Mouse (Mus musculus) retina, adult 2 months (tissue): ENCODE data around the gene Pgs1.

ENCODE experiments used
- DNase-seq: peaks from one replicate; pipeline ENCODE4 v3.0.0-alpha.2; 2012; ENCODE audit warnings: low read depth, low spot score

Gene Pgs1

DNA sequence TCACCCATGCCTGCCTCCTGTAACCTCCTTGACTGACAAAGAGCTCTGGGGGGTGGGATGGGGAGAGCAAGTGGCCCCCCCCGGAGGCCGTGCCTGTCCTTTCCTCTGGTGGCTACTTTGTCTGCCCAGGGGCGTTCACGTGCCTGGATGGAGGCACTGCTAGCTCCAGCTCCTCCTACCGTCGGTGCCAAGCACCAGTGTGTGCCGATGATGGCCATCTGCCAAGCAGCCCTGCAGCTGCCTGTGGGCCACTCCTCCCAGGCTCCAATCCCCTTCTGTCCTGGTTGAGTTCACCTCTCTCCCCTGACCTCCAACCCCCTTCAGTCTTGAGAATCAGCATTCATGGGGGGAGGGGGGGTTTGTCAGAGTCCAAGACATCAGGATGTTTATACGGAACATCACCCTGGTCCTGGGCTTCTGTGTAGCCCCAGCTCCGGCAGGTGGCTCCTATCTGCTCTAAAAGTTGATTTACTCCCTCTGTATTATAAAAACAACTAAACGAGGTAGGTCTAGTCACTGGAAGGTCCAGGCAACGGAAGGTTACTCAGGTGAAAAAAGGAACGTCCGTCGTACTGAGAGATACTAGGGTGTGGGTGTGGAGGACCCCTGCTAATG is 57.3 kb downstream of the Pgs1 start:
- DNase-seq: no peak

DNA sequence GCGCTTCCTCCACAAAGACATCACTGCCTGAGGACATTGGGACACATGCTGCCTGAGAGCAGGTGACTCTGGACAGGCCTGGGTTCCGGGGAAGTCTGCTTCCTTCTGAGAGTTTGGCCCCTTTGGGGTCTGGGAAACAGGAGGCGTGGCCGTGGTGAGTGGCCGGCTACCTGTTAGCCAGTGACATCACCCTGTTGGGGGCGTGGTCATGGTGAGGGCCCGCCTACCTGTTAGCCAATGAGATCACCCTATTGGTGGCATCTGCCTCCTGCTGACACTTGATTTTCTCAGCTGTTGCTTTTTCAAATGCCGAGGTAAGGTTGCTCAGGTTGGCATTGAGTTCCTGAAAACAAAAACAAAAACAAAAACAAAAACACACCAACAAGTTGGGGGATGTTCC is 63.5 kb downstream of the Pgs1 start:
- no peak for DNase-seq

DNA sequence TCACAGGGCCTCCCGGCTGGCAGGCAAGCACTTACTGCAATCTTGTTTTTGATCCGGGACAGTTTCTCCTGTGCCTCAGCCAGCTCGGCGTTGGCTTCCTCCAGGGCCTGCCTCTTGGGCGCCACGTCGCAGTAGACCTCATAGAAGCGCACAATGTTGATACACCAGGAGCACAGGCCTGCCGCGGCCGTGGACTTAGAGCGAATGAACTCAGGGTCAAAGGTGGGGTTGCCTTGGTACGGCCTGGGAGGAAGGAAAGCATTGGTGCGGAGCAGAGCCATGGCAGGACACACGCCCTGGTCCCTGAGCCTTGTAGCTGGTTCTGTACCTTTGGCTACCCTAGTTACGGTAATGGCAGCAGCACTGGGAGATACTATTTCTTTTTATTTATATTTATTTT is 64.1 kb downstream of the Pgs1 start:
- no peak for DNase-seq

DNA sequence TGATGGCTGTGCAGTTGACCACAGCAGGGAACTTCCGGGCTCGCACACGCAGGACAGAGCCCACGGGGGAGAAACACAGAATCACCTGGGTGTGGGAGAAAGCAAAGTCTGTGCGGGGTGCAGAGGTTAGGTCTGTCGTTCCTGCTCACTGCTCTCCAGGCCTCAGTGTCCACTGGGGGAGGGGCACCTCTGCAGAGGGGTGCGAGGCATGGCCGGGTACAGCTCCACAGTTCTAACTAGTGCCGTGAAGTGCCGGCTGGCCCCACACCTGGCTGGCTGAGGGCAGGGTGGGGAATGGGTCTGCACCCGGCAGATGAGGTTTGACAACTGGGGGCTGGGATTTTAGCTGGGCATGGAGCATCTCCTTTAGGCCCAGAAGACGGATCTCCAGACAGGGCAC is 72.3 kb downstream of the Pgs1 start:
- no peak for DNase-seq

DNA sequence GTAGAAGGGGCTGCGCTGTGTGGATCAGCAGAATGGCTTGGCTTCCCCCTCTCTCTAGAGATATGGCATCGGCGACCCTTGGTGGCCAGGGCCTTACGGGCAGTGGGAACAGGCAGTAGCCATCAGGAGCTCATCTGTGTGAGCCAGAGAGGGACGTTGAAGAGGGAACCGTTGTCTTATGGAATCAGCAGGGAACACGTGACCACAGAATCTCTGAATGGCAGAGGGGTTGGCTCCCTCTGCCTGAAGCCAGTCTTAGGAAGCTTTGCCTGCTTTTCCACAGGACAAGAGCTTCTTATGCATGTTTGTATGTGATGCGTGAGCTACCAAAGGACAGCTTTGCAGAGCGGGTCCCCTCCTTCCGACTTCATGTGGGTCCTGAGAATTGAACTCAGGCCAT is 72.8 kb downstream of the Pgs1 start:
- no peak for DNase-seq

DNA sequence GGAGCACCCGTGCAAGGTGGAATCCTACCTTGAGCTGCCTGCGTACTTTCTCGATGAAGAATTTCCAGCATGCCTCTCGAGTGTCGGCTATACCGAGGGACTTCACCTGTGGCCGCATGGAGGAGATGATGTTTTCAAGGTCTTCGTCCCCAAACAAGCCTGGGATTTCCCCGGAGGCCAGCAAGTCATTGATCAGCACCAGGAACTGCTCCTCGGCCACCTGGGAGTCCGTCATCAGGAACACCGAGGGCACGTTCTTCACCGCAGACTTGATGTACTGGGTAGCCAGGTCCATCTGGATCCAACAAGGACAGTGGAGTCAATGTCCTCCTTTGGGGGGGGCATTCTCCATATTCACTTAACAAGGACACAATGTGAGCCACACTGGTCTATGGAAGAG is 73.9 kb downstream of the Pgs1 start:
- no peak for DNase-seq

DNA sequence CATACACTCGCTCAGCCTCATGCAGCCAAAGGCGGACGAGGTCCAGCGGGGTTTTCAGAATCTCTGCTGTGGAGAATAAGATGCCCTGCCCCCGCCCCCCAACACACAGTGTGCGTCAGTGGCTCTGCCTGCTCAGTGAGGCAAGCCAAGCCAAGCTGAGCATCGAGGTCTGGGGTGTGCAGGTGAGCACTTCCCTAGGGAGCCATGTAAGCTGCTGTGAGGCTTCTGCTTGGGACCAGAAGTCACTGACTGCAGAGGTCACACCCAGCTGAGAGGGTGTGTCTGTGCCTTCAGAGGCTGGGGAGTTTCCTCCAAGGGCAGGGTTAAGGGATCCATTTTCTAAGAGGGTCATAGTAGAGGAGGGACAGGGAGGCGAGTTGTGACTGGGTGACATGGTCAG is 81.5 kb downstream of the Pgs1 start:
- no peak for DNase-seq

DNA sequence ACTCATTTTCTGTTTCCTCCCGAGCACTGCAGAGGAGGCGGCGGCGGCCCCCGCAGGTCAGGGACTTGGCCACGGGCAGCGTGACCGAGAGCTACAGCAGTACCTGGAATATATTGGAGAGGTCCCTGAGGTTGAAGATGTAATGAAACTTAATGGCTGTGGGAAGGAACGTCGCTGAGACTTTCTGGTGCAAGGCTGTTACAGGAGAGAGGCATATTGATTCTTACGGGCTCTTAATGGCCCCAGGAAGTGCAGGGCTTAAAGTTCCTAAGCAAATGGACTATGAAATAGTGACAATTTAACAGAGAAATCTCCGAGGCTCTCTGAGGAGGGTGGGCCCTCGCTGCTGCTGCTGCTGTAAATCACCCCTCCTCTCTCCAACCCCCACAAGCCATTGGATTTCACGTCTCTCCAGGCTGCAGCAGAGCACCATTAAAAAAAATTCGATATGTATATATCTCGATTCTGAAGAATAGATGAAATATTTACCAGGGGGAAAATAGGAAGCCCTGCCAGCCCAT is 82.8 kb downstream of the Pgs1 start:
- no peak for DNase-seq

DNA sequence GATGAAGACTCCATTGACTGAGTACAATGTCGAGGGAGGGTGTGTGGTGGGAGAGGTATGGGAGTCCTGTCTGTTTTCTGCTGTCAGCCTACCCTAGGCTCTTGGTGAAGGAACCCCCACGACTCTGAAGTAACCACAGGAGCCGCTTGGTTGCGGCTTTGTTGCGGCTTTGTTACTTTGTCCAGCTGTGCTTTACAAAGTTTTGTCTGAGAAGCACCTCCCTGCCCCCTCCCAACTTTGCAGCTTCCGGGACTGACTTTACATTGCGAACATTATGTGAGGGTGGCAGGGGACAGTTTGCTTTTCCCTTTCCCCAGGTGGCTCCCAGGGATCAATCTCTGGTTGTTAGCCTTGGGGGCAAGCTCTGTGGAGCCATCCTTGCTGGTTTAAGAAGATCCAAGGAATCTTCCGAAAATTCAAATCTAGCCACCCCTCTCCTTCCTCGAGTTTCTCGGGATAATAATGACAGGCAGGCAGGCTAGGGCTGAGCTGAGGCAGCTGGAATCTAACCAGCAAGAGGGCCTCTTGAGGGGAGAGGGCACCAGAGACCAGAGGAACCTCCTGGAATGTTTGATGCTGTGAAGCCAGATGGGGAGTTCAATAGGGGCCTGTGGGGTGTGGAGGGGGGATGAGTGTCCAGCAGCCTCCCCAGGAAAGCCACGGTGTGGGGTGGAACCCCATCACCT is 85.3 kb downstream of the Pgs1 start:
- DNase-seq: no peak
